Mouse (Mus musculus) liver, embryonic 14.5 days (tissue): ENCODE results near the gene Ppm1l.

Experiments used
- CTCF ChIP-seq: IDR thresholded peaks from 2 replicates; pipeline ENCODE4 v1.5.1; 2016; ENCODE audit warnings: antibody characterized with exemption, low read depth, control low read depth
- EP300 ChIP-seq: IDR thresholded peaks from 2 replicates; pipeline ENCODE4 v1.6.1; 2016; ENCODE audit warnings: antibody characterized with exemption, low read depth

DNA sequence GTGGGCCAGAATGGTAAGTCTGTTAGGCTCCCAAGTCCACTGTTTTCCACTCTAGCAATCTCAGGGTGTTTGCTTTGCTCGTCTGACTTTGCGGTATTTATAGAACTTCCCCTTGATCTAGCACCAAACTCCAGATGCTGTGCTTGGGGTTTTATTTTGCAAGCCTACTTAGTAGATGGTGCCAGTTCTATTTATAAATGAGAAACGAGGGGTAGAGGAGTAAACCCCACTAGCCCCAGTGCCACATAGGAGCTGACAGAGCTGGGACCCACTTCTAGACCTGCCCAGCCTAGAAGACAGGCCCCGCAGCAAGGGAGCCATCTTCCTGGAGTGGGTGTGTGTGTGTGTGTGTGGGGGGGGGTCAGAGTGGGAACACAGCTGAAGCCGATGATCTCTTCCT lies 130.3 kb downstream of the Ppm1l start:
- TF ChIP-seq EP300 (no peak), CTCF (no peak)
